Mouse (Mus musculus) small intestine, adult 2 months (tissue): ENCODE results near the gene Fxn.

ENCODE experiments used
- CTCF ChIP-seq: fragments of 200-500 bp; IDR thresholded peaks from 2 replicates; pipeline ENCODE4 v1.5.1; 2012; ENCODE audit warnings: low read depth, mild to moderate bottlenecking, control low read depth, inconsistent platforms, low read length, moderate library complexity, mixed read lengths; ENCODE audit not compliant: insufficient replicate concordance, insufficient read length; ENCODE audit errors: extremely low read depth
- POLR2A ChIP-seq: fragments of 200-500 bp; IDR thresholded peaks from 2 replicates; pipeline ENCODE4 v1.6.1; 2012; ENCODE audit warnings: low read depth, mild to moderate bottlenecking, control low read depth, inconsistent platforms, low read length, moderate library complexity

DNA sequence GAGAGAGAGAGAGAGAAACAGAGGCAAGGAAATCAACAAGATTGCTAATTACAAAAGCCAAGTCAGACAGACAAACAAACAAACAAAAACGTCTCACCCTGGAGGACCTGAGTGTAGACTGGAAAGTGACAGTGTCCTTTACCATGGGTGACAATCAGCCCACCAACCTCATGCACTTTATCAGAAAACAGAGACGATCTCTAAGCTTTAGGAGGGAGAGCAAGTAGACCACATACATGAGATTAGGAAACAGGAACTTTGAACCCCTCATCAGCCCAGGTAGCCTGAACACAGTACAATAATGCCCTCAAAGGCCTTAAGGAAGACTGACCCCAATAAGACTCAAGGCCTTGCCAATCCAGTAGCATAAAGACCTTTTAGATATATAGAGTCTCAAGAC lies 47.5 kb upstream of the Fxn start:
- no peak for TF ChIP-seq CTCF
- no peak for TF ChIP-seq POLR2A
